Mouse (Mus musculus): ENCODE data around the gene Rapsn. TPM values are rescaled to one million over a fixed set of nuclear protein-coding genes. Genes with fewer than 3 reads are reported as not detected.
"Not testable (repeated sequence)": the region's sequence is repeated elsewhere in the genome, so short reads cannot be mapped to it uniquely, and the experiment has no call there.

The Rapsn gene
- total and polyA plus RNA-seq, 2 experiments from 2014 or later, result 1.2 to 2.4 TPM

DNA sequence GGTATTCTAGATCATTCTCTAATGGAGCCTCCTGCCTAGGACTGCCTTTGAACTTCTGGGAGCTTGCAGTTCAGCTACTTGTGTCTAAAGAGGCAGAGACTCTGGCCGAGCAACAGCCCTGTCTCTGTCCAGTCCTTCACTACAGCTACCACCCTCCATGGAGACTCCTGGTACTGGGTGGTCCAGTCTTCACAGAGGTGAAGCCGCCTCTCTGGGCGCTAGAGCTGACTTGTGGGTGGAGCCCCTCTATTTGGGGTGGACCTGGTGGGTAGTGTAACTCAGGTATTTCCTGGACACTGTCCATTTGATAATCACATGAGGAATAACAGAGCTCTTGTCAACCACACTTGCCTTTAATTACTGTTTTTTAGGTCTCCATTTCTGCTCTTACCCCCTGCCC is 15.5 kb upstream of the Rapsn start:
- 91% methylated on average over 3 of the region's 3 CpGs for WGBS

DNA sequence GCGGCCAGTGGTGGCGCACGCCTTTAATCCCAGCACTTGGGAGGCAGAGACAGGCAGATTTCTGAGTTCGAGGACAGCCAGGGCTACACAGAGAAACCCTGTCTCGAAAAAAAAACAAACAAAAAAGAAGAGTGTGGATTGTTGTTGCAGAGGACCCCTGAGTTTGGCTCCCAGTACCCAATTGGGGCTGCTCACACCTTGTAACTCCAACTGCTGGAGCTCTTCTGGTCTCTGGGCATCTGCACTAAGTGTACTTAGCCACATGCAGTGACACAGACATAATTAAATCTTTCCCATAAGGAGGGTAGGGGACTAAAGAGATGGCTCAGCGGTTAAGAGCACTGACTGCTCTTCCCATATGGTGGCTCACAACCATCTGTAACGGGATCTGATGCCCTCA is 13.2 kb upstream of the Rapsn start:
- H3K27ac ChIP-seq (ENCODE audit: low read depth, low read length); H3K4me3 ChIP-seq (ENCODE audit: low read depth, low read length); H3K27me3 ChIP-seq (ENCODE audit: insufficient read depth, low read length); H3K9me3 ChIP-seq (ENCODE audit: low read length); H3K9ac ChIP-seq (replicated peaks; ENCODE audit: low read length, poor library complexity, severe bottlenecking); H3K4me1 ChIP-seq (ENCODE audit: insufficient read depth, low read length); ATAC-seq (ENCODE audit: low FRiP score); H3K4me2 ChIP-seq (ENCODE audit: low read depth, low read length, poor library complexity, severe bottlenecking); DNase-seq (ENCODE audit: low spot score): not testable (repeated sequence)
- H3K36me3 ChIP-seq (ENCODE audit: insufficient read depth, low read length), result peaks cover 12% of the 10 kb centered on the region
- 96% methylated on average over 7 of the region's 7 CpGs for WGBS

More for the DNA sequence above, 15.5 kb upstream of the Rapsn start:
- no peaks in the 10 kb centered on the region for H3K27me3 ChIP-seq (ENCODE audit: insufficient read depth, low read length)
- no peaks in the 10 kb centered on the region for H3K4me1 ChIP-seq (ENCODE audit: insufficient read depth, low read length)
- no peak overlapping the region for H3K4me3 ChIP-seq (ENCODE audit: low read depth, low read length)
- H3K27ac ChIP-seq (ENCODE audit: low read depth, low read length), result no peak overlapping the region
- H3K36me3 ChIP-seq (ENCODE audit: insufficient read depth, low read length), result peaks cover 20% of the 10 kb centered on the region
- H3K4me2 ChIP-seq (ENCODE audit: low read depth, low read length, poor library complexity, severe bottlenecking), result no peak overlapping the region
- no peaks in the 10 kb centered on the region for H3K9me3 ChIP-seq (ENCODE audit: low read length)
- no peak for TF ChIP-seq CTCF (IDR thresholded peaks at IDR 0.05)
- DNase-seq (ENCODE audit: low spot score) (no peak), ATAC-seq (ENCODE audit: low FRiP score) (no peak)
- no peak overlapping the region for H3K9ac ChIP-seq (replicated peaks; ENCODE audit: low read length, poor library complexity, severe bottlenecking)

DNA sequence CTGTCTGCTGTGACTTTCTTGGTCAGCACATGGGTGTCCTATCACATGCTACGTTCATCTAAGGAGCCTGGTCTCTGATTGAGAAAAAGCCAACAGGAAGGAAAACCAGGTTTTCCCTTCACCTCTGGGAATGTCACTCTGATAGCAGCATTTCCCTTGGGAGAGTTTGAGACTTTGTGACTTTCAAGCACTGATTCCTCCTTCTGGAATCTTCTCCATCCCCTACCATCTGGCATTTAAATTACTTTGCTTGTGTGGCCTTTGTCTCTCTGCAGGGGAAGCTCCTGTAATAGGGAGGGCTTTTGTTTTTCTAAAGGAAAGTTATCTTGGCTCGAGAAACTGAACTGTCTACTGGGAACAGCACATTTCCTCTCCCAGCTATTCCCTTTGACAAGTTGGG is 12.3 kb upstream of the Rapsn start:
- Histone ChIP-seq H3K4me2 (ENCODE audit: low read depth, low read length, poor library complexity, severe bottlenecking) (no peak overlapping the region), H3K9me3 (ENCODE audit: low read length) (no peaks in the 10 kb centered on the region), H3K4me3 (ENCODE audit: low read depth, low read length) (no peak overlapping the region), H3K36me3 (ENCODE audit: insufficient read depth, low read length) (peaks cover 7% of the 10 kb centered on the region), H3K27ac (ENCODE audit: low read depth, low read length) (no peak overlapping the region), H3K9ac (replicated peaks; ENCODE audit: low read length, poor library complexity, severe bottlenecking) (no peak overlapping the region), H3K27me3 (ENCODE audit: insufficient read depth, low read length) (no peaks in the 10 kb centered on the region), H3K4me1 (ENCODE audit: insufficient read depth, low read length) (no peaks in the 10 kb centered on the region)
- TF ChIP-seq CTCF (IDR thresholded peaks at IDR 0.05), result no peak
- ATAC-seq (ENCODE audit: low FRiP score) (no peak), DNase-seq (ENCODE audit: low spot score) (no peak)
- WGBS, result 66% methylated on average over 2 of the region's 2 CpGs

DNA sequence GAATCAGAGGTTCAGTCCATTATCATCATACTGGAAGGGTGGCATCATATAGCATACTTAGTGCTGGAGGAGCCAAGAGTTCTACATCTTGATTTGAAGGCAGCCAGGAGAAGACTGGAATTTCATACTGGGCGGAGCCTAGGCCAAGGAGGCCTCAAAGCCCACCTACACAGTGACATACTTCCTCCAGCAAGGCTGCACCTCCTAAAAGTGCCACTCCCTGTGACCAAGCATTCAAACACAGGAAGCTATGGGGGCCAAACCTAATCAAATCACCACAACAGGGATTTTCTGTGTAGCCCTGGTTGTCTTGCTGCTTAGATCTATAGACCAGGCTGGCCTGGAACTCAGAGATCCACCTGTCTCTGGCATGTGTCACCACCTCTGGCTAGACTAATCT is 11.5 kb upstream of the Rapsn start:
- 95% methylated on average over 1 of the region's 1 CpGs for WGBS
- no peak for ATAC-seq (ENCODE audit: low FRiP score)

DNA sequence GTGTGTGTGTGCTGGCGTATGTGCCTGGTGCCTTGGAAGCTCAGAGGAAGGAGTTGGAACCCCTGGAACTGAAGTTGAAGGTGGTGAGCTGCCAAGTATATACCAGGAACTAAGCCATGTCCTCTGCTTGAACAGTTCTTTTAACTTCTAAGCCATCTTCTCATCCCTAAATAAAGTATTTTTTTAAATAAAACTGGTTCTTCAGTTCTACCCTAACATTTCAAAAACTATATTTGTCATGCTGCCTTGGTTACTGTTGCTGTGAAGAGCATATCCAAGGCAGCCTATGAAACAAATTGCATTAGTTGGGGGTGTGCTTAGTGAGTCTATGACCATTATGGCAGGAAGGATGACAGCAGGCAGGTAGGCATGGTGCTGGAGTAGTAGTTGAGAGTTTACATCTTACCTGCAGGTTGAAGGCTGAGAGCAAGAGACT is 10.3 kb upstream of the Rapsn start:
- TF ChIP-seq CTCF (IDR thresholded peaks at IDR 0.05), result no peak
- Histone ChIP-seq H3K4me3 (ENCODE audit: low read depth, low read length) (no peak overlapping the region), H3K9me3 (ENCODE audit: low read length) (no peaks in the 10 kb centered on the region), H3K27ac (ENCODE audit: low read depth, low read length) (no peak overlapping the region), H3K4me1 (ENCODE audit: insufficient read depth, low read length) (no peaks in the 10 kb centered on the region), H3K9ac (replicated peaks; ENCODE audit: low read length, poor library complexity, severe bottlenecking) (no peak overlapping the region), H3K36me3 (ENCODE audit: insufficient read depth, low read length) (no peaks in the 10 kb centered on the region; the same call in 1 of the 2 replicates), H3K27me3 (ENCODE audit: insufficient read depth, low read length) (no peaks in the 10 kb centered on the region), H3K4me2 (ENCODE audit: low read depth, low read length, poor library complexity, severe bottlenecking) (no peak overlapping the region)
- WGBS, result 95% methylated on average over 1 of the region's 1 CpGs
- no peak for ATAC-seq (ENCODE audit: low FRiP score)
- no peak for DNase-seq (ENCODE audit: low spot score)

More for the DNA sequence above, 11.5 kb upstream of the Rapsn start:
- H3K36me3 ChIP-seq (ENCODE audit: insufficient read depth, low read length), result peaks cover 5% of the 10 kb centered on the region
- H3K4me2 ChIP-seq (ENCODE audit: low read depth, low read length, poor library complexity, severe bottlenecking), result no peak overlapping the region
- H3K9ac ChIP-seq (replicated peaks; ENCODE audit: low read length, poor library complexity, severe bottlenecking), result no peak overlapping the region
- H3K4me3 ChIP-seq (ENCODE audit: low read depth, low read length), result no peak overlapping the region
- TF ChIP-seq CTCF (IDR thresholded peaks at IDR 0.05), result no peak
- no peaks in the 10 kb centered on the region for H3K27me3 ChIP-seq (ENCODE audit: insufficient read depth, low read length)
- no peaks in the 10 kb centered on the region for H3K4me1 ChIP-seq (ENCODE audit: insufficient read depth, low read length)
- H3K27ac ChIP-seq (ENCODE audit: low read depth, low read length), result no peak overlapping the region
- no peaks in the 10 kb centered on the region for H3K9me3 ChIP-seq (ENCODE audit: low read length)
- DNase-seq (ENCODE audit: low spot score), result no peak

DNA sequence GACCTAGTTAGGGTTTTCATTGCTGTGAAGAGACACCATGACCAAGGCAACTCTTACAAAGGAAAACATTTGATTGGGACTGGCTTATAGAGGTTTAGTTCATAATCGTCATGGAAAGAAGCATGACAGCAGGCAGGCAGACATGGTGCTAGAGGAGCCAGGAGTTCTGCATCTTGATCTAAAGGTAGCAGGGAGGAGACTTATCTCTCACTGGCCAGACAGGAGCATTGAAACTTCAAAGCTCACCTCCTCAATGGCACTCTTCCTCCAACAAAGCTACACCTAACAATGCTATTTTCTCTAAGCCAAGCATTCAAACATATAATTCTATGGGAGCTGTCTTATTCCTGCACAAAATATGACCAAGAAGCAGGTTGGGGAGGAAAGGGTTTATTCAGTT is 8.9 kb upstream of the Rapsn start:
- no peak for TF ChIP-seq CTCF (IDR thresholded peaks at IDR 0.05)
- 90% methylated on average over 1 of the region's 1 CpGs for WGBS

More for the DNA sequence above, 8.9 kb upstream of the Rapsn start:
- Histone ChIP-seq H3K4me1 (ENCODE audit: insufficient read depth, low read length) (no peaks in the 10 kb centered on the region), H3K27me3 (ENCODE audit: insufficient read depth, low read length) (no peaks in the 10 kb centered on the region), H3K9me3 (ENCODE audit: low read length) (no peaks in the 10 kb centered on the region), H3K4me3 (ENCODE audit: low read depth, low read length) (no peak overlapping the region), H3K9ac (replicated peaks; ENCODE audit: low read length, poor library complexity, severe bottlenecking) (no peak overlapping the region), H3K36me3 (ENCODE audit: insufficient read depth, low read length) (no peaks in the 10 kb centered on the region), H3K27ac (ENCODE audit: low read depth, low read length) (no peak overlapping the region), H3K4me2 (ENCODE audit: low read depth, low read length, poor library complexity, severe bottlenecking) (no peak overlapping the region)
- ATAC-seq (ENCODE audit: low FRiP score) (no peak), DNase-seq (ENCODE audit: low spot score) (no peak)
